Mouse (Mus musculus) heart, postnatal 0 days (tissue): ENCODE results near the gene Nkiras2. TPM values are rescaled to one million over a fixed set of nuclear protein-coding genes. Genes with fewer than 3 reads are reported as not detected.
"Not testable (repeated sequence)": the region's sequence is repeated elsewhere in the genome, so short reads cannot be mapped to it uniquely, and the experiment has no call there.

Experiments used
- ATAC-seq: fragments of 200-750 bp; cut with Nextera tagmentation; 2 replicates; pipeline ENCODE4 v1.8.0; 2017; ENCODE audit warnings: low read depth, moderate number of reproducible peaks, moderate library complexity; ENCODE audit not compliant: insufficient read depth
- DNase-seq: peaks from one replicate; pipeline ENCODE4 v3.0.0-alpha.2; 2016; ENCODE audit warnings: low spot score
- H3K27ac ChIP-seq: fragments of 300-500 bp; sonication (generic); 2 replicates; pipeline ENCODE4 v1.5.1; 2014; ENCODE audit warnings: low read depth, mild to moderate bottlenecking
- H3K27me3 ChIP-seq: fragments of 300-500 bp; sonication (generic); 2 replicates; pipeline ENCODE4 v1.6.1; 2014; ENCODE audit warnings: low read length, mixed read lengths; ENCODE audit not compliant: control insufficient read depth, insufficient read depth
- H3K36me3 ChIP-seq: fragments of 300-500 bp; sonication (generic); replicated peaks from 2 replicates; pipeline ENCODE4 v1.6.1; 2014; ENCODE audit warnings: low read length, mixed read lengths; ENCODE audit not compliant: control insufficient read depth, insufficient read depth
- H3K4me1 ChIP-seq: fragments of 300-500 bp; sonication (generic); 2 replicates; pipeline ENCODE4 v1.6.1; 2014; ENCODE audit warnings: antibody characterized with exemption; ENCODE audit not compliant: control insufficient read depth, insufficient read depth
- H3K4me2 ChIP-seq: fragments of 300-500 bp; sonication (generic); 2 replicates; pipeline ENCODE4 v1.6.1; 2014; ENCODE audit warnings: low read depth, mild to moderate bottlenecking, low read length, moderate library complexity
- H3K4me3 ChIP-seq: fragments of 300-500 bp; sonication (generic); 2 replicates; pipeline ENCODE4 v1.5.1; 2014; ENCODE audit warnings: low read depth, low read length
- H3K9ac ChIP-seq: fragments of 300-500 bp; sonication (generic); replicated peaks from 2 replicates; pipeline ENCODE4 v1.6.1; 2014; ENCODE audit warnings: low read depth, low read length, mixed read lengths
- H3K9me3 ChIP-seq: fragments of 300-500 bp; sonication (generic); replicated peaks from 2 replicates; pipeline ENCODE4 v1.6.1; 2016; ENCODE audit warnings: low read length; ENCODE audit not compliant: control insufficient read depth
- CTCF ChIP-seq: IDR thresholded peaks from 2 replicates; pipeline ENCODE4 v1.5.1; 2016; ENCODE audit warnings: antibody characterized with exemption, control low read depth, low read depth
- EP300 ChIP-seq: IDR thresholded peaks from 2 replicates; pipeline ENCODE4 v1.6.1; 2016; ENCODE audit warnings: antibody characterized with exemption, low read depth
- WGBS: fragments of 180-500 bp; shearing (Covaris S2); extraction: QIAGEN DNeasy Blood & Tissue Kit; methylation state at CpG from one replicate; pipeline ENCODE4 v1.1.7; 2014; 5-methylcytosine and 5-hydroxymethylcytosine counted together
- polyA plus RNA-seq: library from polyadenylated mRNA; unstranded; fragments of >200 nt; fragmentation: Nextera tagmentation; extraction: Ambion mirVana; gene quantifications from 2 replicates; pipeline ENCODE4 v1.2.1, GENCODE M21; 2015
- total RNA-seq: library from RNA; depleted of rRNA; stranded (reverse); fragments of >200 nt; gene quantifications from 2 replicates; pipeline ENCODE4 v1.2.3, GENCODE M21; 2014; ENCODE audit warnings: low replicate concordance

Gene Nkiras2
- total and polyA plus RNA-seq, 2 experiments from 2014 or later = 79.7 to 113 TPM

DNA sequence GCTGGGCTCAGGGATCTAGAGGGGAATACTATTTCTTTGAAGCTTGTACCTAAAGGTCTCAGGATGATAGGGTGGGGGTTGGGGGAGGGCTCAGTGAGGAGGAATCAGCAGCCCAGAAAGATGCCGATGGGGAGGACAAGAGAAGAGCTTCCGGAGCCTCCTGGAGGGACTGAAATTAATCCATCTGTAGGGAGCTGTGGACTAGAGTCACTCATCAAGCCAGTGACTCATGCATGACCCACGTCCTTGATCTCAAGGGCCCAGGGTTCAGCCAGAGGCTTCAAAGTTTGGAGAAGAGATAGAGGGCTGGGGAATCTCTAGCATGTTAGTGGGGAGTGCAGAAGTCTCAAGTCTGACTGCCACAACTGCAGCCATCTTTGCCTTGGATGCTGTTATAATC, 32.7 kb downstream of the Nkiras2 start:
- 10% methylated on average over 3 of the region's 3 CpGs for WGBS
- no peak for DNase-seq
- no peak for ATAC-seq
- H3K27ac ChIP-seq = no peak overlapping the region
- no peak overlapping the region for H3K4me3 ChIP-seq
- no peak overlapping the region for H3K4me2 ChIP-seq
- TF ChIP-seq CTCF (no peak), EP300 (no peak)
- H3K9me3 ChIP-seq = no peaks in the 10 kb centered on the region
- no peaks in the 10 kb centered on the region for H3K36me3 ChIP-seq
- no peak overlapping the region for H3K9ac ChIP-seq
- H3K27me3 ChIP-seq = peaks cover 29% of the 10 kb centered on the region
- H3K4me1 ChIP-seq = peaks cover 5% of the 10 kb centered on the region; the same call in 1 of the 2 replicates

DNA sequence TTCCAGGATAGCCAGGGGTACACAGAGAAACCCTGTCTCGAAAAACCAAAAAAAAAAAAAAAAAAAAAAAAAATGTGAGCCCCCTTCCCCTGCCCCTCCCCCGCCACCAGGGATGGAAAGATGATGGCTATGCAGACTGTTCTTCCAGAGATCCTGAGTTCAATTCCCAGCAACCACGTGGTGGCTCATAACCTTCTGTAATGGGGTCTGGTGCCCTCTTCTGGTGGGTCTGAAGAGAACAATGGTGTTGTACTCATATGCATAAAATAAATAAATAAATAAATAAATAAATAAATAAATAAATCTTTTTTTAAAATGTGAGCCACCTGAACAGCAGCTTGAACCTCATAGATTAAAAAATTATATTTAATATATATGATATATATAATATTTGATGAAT, 36.5 kb downstream of the Nkiras2 start:
- peaks cover 14% of the 10 kb centered on the region for H3K27me3 ChIP-seq
- H3K4me3 ChIP-seq, H3K36me3 ChIP-seq, H3K9ac ChIP-seq, H3K27ac ChIP-seq, ATAC-seq, H3K9me3 ChIP-seq, H3K4me1 ChIP-seq, H3K4me2 ChIP-seq, DNase-seq: not testable (repeated sequence)
- WGBS = 39% methylated on average over 2 of the region's 3 CpGs
- TF ChIP-seq CTCF = peak; percentile 34

DNA sequence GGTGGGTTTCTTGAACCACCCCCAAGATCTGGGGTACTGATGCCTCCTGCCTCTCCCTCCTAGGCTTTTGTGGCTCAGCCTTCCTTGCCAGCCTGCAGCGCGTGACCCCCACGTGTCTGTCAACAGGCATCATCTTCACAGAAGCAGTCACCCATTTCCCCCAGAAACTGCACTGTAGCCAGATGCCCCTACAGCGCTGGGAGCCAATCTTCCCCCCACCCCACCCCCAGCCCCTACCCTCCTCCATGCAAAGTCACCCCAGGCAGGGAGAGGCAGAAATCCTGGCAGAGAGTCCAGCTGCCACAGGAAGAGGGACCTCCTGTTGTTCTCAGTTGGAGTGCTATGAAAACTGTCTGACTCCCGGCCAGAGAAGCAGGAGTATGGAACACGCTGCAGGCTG, 37.4 kb downstream of the Nkiras2 start:
- Histone ChIP-seq H3K9ac (no peak overlapping the region), H3K4me1 (peaks cover 5% of the 10 kb centered on the region; the same call in 1 of the 2 replicates), H3K9me3 (no peaks in the 10 kb centered on the region), H3K4me3 (no peak overlapping the region), H3K4me2 (peak overlapping the region; percentile 26; the same call in 1 of the 2 replicates), H3K36me3 (no peaks in the 10 kb centered on the region), H3K27ac (no peak overlapping the region), H3K27me3 (peaks cover 5% of the 10 kb centered on the region)
- no peak for ATAC-seq
- TF ChIP-seq CTCF (no peak), EP300 (no peak)
- peak; percentile 52 for DNase-seq
- WGBS = 13% methylated on average over 6 of the region's 6 CpGs

GRCm38 (mm10) chr11:100659806-100660205, 40.8 kb downstream of the Nkiras2 start:
- DNase-seq = no peak

GRCm38 (mm10) chr11:100671049-100671448, 52.0 kb downstream of the Nkiras2 start:
- no peaks in the 10 kb centered on the region for H3K27me3 ChIP-seq
- no peak overlapping the region for H3K9ac ChIP-seq
- ATAC-seq (no peak), DNase-seq (no peak)
- WGBS = 76% methylated on average over 1 of the region's 1 CpGs
- TF ChIP-seq CTCF (no peak), EP300 (no peak)
- no peak overlapping the region for H3K4me2 ChIP-seq
- no peak overlapping the region for H3K4me3 ChIP-seq
- H3K36me3 ChIP-seq = no peaks in the 10 kb centered on the region
- H3K9me3 ChIP-seq = no peaks in the 10 kb centered on the region
- H3K27ac ChIP-seq = no peak overlapping the region
- no peaks in the 10 kb centered on the region for H3K4me1 ChIP-seq

More at GRCm38 (mm10) chr11:100659806-100660205, 40.8 kb downstream of the Nkiras2 start:
- Histone ChIP-seq H3K4me1 (peaks cover 5% of the 10 kb centered on the region; the same call in 1 of the 2 replicates), H3K4me2 (no peak overlapping the region), H3K27me3 (no peaks in the 10 kb centered on the region), H3K9me3 (no peaks in the 10 kb centered on the region), H3K27ac (no peak overlapping the region), H3K4me3 (no peak overlapping the region), H3K36me3 (no peaks in the 10 kb centered on the region), H3K9ac (no peak overlapping the region)
- TF ChIP-seq CTCF (no peak), EP300 (no peak)
- 63% methylated on average over 10 of the region's 10 CpGs for WGBS
- ATAC-seq = no peak

GRCm38 (mm10) chr11:100671956-100672355, 52.9 kb downstream of the Nkiras2 start:
- H3K4me3 ChIP-seq = no peak overlapping the region
- no peaks in the 10 kb centered on the region for H3K27me3 ChIP-seq
- TF ChIP-seq EP300 = no peak
- TF ChIP-seq CTCF = no peak
- H3K27ac ChIP-seq = no peak overlapping the region
- H3K4me2 ChIP-seq = no peak overlapping the region
- ATAC-seq = peak; percentile 41; the same call in 1 of the 2 replicates
- peak; percentile 51 for DNase-seq
- H3K36me3 ChIP-seq = no peaks in the 10 kb centered on the region
- H3K4me1 ChIP-seq = no peaks in the 10 kb centered on the region
- WGBS = 17% methylated on average over 2 of the region's 2 CpGs
- H3K9ac ChIP-seq = no peak overlapping the region
- no peaks in the 10 kb centered on the region for H3K9me3 ChIP-seq
